Mouse (Mus musculus) midbrain, postnatal 0 days (tissue): ENCODE results near the gene Fkbpl. TPM values are rescaled to one million over a fixed set of nuclear protein-coding genes. Genes with fewer than 3 reads are reported as not detected.

ENCODE experiments used
- ATAC-seq: fragments of 200-750 bp; cut with Nextera tagmentation; 2 replicates; pipeline ENCODE4 v1.8.0; 2017; ENCODE audit warnings: moderate number of reproducible peaks, mild to moderate bottlenecking, moderate TSS enrichment, moderate library complexity; ENCODE audit not compliant: low FRiP score
- DNase-seq: peaks from one replicate; pipeline ENCODE4 v3.0.0-alpha.2; 2015; ENCODE audit warnings: low spot score
- H3K27ac ChIP-seq: fragments of 300-500 bp; sonication (generic); 2 replicates; pipeline ENCODE4 v1.5.1; 2014; ENCODE audit warnings: low read depth, mild to moderate bottlenecking, low read length, mixed read lengths
- H3K27me3 ChIP-seq: fragments of 300-500 bp; sonication (generic); 2 replicates; pipeline ENCODE4 v1.6.1; 2014; ENCODE audit warnings: low read length, control low read depth, mixed read lengths; ENCODE audit not compliant: insufficient read depth
- H3K36me3 ChIP-seq: fragments of 300-500 bp; sonication (generic); 2 replicates; pipeline ENCODE4 v1.6.1; 2014; ENCODE audit warnings: low read length, control low read depth, mixed read lengths; ENCODE audit not compliant: insufficient read depth
- H3K4me1 ChIP-seq: fragments of 300-500 bp; sonication (generic); 2 replicates; pipeline ENCODE4 v1.6.1; 2014; ENCODE audit warnings: mild to moderate bottlenecking, control low read depth, antibody characterized with exemption, low read length, mixed read lengths; ENCODE audit not compliant: insufficient read depth
- H3K4me2 ChIP-seq: fragments of 300-500 bp; sonication (generic); 2 replicates; pipeline ENCODE4 v1.6.1; 2014; ENCODE audit warnings: low read depth, mild to moderate bottlenecking, low read length, mixed read lengths; ENCODE audit not compliant: poor library complexity, severe bottlenecking
- H3K4me3 ChIP-seq: fragments of 300-500 bp; sonication (generic); 2 replicates; pipeline ENCODE4 v1.5.1; 2014; ENCODE audit warnings: low read depth, mild to moderate bottlenecking, low read length, moderate library complexity
- H3K9ac ChIP-seq: fragments of 300-500 bp; sonication (generic); replicated peaks from 2 replicates; pipeline ENCODE4 v1.6.1; 2014; ENCODE audit warnings: mild to moderate bottlenecking, low read length, moderate library complexity, mixed read lengths; ENCODE audit not compliant: poor library complexity, severe bottlenecking
- H3K9me3 ChIP-seq: fragments of 300-500 bp; sonication (generic); 2 replicates; pipeline ENCODE4 v1.6.1; 2016; ENCODE audit warnings: low read length, control low read depth
- CTCF ChIP-seq: IDR thresholded peaks from 2 replicates; pipeline ENCODE4 v1.5.1; 2016; ENCODE audit warnings: antibody characterized with exemption, mild to moderate bottlenecking
- WGBS: fragments of 180-500 bp; shearing (Covaris S2); extraction: QIAGEN DNeasy Blood & Tissue Kit; methylation state at CpG from one replicate; pipeline ENCODE4 v1.1.7; 2014; 5-methylcytosine and 5-hydroxymethylcytosine counted together
- polyA plus RNA-seq: library from polyadenylated mRNA; unstranded; fragments of >200 nt; fragmentation: Nextera tagmentation; extraction: Ambion mirVana; gene quantifications from 2 replicates; pipeline ENCODE4 v1.2.1, GENCODE M21; 2015
- total RNA-seq: library from RNA; depleted of rRNA; stranded (reverse); fragments of >200 nt; gene quantifications from 2 replicates; pipeline ENCODE4 v1.2.3, GENCODE M21; 2014; rRNA removed

The Fkbpl gene
- total RNA-seq = 6.2 and 7.2 TPM in 2 replicates
- polyA plus RNA-seq = 10.7 and 12.9 TPM in 2 replicates

GRCm38 (mm10) chr17:34644608-34645007 lies at the start of gene Fkbpl:
Gene Fkbpl (plus strand): TSS chr17:34644764.
- Histone ChIP-seq H3K4me3 (peak within 1 kb of the TSS; percentile 43), H3K27me3 (no peaks in the 10 kb centered on the region), H3K9ac (peak within 1 kb of the TSS; percentile 44), H3K4me1 (peaks cover 7% of the 10 kb centered on the region), H3K36me3 (peaks cover 11% of the 10 kb centered on the region), H3K9me3 (no peaks in the 10 kb centered on the region), H3K4me2 (peak within 1 kb of the TSS; percentile 55), H3K27ac (peak within 1 kb of the TSS; percentile 52; the same call in 1 of the 2 replicates)
- 1% methylated on average over 16 of the region's 16 CpGs for WGBS
- TF ChIP-seq CTCF = no peak
- ATAC-seq (peak; percentile 73), DNase-seq (peak; percentile 98)

- no peak overlapping the region for H3K9ac ChIP-seq
- H3K9me3 ChIP-seq = no peaks in the 10 kb centered on the region
- H3K27me3 ChIP-seq = no peaks in the 10 kb centered on the region
- DNase-seq = no peak
- peaks cover 22% of the 10 kb centered on the region for H3K36me3 ChIP-seq
- WGBS = 83% methylated on average over 8 of the region's 8 CpGs
- peaks cover 16% of the 10 kb centered on the region for H3K4me1 ChIP-seq
- no peak overlapping the region for H3K4me2 ChIP-seq
- no peak overlapping the region for H3K27ac ChIP-seq
- no peak for ATAC-seq
- H3K4me3 ChIP-seq = no peak overlapping the region
- no peak for TF ChIP-seq CTCF
These were observed 48.5 kb upstream of the Fkbpl start for GRCm38 (mm10) chr17:34596098-34596497.

GRCm38 (mm10) chr17:34597566-34598095 lies 46.9 kb upstream of the Fkbpl start, which contains the start of gene Ager:
Gene Ager (plus strand): TSS chr17:34597862.
- no peak within 1 kb of the TSS for H3K27ac ChIP-seq
- DNase-seq (no peak), ATAC-seq (no peak)
- H3K4me3 ChIP-seq = no peak within 1 kb of the TSS
- no peak within 1 kb of the TSS for H3K9ac ChIP-seq
- H3K27me3 ChIP-seq = no peaks in the 10 kb centered on the region
- WGBS = 16% methylated on average over 6 of the region's 6 CpGs
- TF ChIP-seq CTCF = no peak
- peaks cover 10% of the 10 kb centered on the region; the same call in 1 of the 2 replicates for H3K4me1 ChIP-seq
- H3K36me3 ChIP-seq = peaks cover 22% of the 10 kb centered on the region
- no peak within 1 kb of the TSS for H3K4me2 ChIP-seq
- no peaks in the 10 kb centered on the region for H3K9me3 ChIP-seq

GRCm38 (mm10) chr17:34599891-34600290 lies 44.7 kb upstream of the Fkbpl start:
- peaks cover 4% of the 10 kb centered on the region; the same call in 1 of the 2 replicates for H3K4me1 ChIP-seq
- H3K9me3 ChIP-seq = no peaks in the 10 kb centered on the region
- H3K36me3 ChIP-seq = peaks cover 17% of the 10 kb centered on the region
- H3K9ac ChIP-seq = no peak overlapping the region
- WGBS = 69% methylated on average over 9 of the region's 9 CpGs
- no peak overlapping the region for H3K27ac ChIP-seq
- ATAC-seq (no peak), DNase-seq (no peak)
- H3K27me3 ChIP-seq = no peaks in the 10 kb centered on the region
- no peak overlapping the region for H3K4me3 ChIP-seq
- no peak overlapping the region for H3K4me2 ChIP-seq
- 0 out of 2 replicates have a peak, but pooled peaks have one; percentile 2 for TF ChIP-seq CTCF

DNA sequence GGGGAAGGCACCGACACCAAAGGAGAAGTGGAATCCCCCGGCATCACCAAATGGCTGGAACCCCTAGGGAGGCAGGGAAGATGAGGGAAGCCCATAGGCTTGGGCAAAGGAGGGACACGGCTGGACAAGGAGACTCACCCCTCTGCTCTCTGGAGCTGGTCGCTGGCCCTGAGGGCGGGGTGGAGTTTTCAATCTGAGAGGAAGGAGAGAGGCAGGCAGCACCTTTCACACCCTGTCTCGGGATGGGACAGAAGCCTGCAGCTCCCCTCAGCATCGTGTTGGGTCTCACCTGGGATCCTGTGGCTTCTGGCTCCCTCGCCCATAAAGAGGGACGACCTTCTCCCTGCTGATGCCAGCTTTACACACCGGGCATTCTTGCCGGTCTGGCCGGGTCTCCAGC lies 42.8 kb upstream of the Fkbpl start:
- H3K27me3 ChIP-seq = no peaks in the 10 kb centered on the region
- H3K9ac ChIP-seq = no peak overlapping the region
- no peak for TF ChIP-seq CTCF
- DNase-seq = no peak
- H3K4me1 ChIP-seq = peaks cover 8% of the 10 kb centered on the region; the same call in 1 of the 2 replicates
- peak overlapping the region; percentile 63; the same call in 1 of the 2 replicates for H3K4me3 ChIP-seq
- WGBS = 87% methylated on average over 12 of the region's 12 CpGs
- H3K4me2 ChIP-seq = no peak overlapping the region; the same call in 1 of the 2 replicates
- peaks cover 7% of the 10 kb centered on the region; the same call in 1 of the 2 replicates for H3K36me3 ChIP-seq
- H3K27ac ChIP-seq = no peak overlapping the region
- H3K9me3 ChIP-seq = no peaks in the 10 kb centered on the region
- ATAC-seq = no peak

- Histone ChIP-seq H3K9ac (peak within 1 kb of the TSS; percentile 78), H3K9me3 (no peaks in the 10 kb centered on the region), H3K27me3 (no peaks in the 10 kb centered on the region), H3K4me2 (peak within 1 kb of the TSS; percentile 92), H3K36me3 (peaks cover 7% of the 10 kb centered on the region; the same call in 1 of the 2 replicates), H3K4me1 (peaks cover 14% of the 10 kb centered on the region; the same call in 1 of the 2 replicates), H3K4me3 (peak within 1 kb of the TSS; percentile 87), H3K27ac (peak within 1 kb of the TSS; percentile 90)
- TF ChIP-seq CTCF = no peak
- peak; percentile 100 for DNase-seq
- under 1% methylated on average over 29 of the region's 30 CpGs for WGBS
- peak; percentile 93 for ATAC-seq
These were observed 41.0 kb upstream of the Fkbpl start, which contains the start of gene Rnf5 for GRCm38 (mm10) chr17:34603375-34604060. Gene Rnf5 (minus strand): TSS chr17:34603690.
